Mouse (Mus musculus) large intestine, adult 2 months (tissue): Measurements from ENCODE around the gene Atxn1. TPM values are rescaled to one million over a fixed set of nuclear protein-coding genes. Genes with fewer than 3 reads are reported as not detected.

Source experiments
- DNase-seq: peaks from one replicate; pipeline ENCODE4 v3.0.0-alpha.2; 2012; ENCODE audit warnings: low read depth, low spot score
- WGBS: fragments of 180-500 bp; shearing (Covaris S2); methylation state at CpG from one replicate; pipeline ENCODE4 v1.1.7; 2018; 5-methylcytosine and 5-hydroxymethylcytosine counted together
- polyA plus RNA-seq: library from polyadenylated mRNA; depleted of rRNA; stranded (reverse); fragments of >200 nt; gene quantifications from 2 replicates; pipeline ENCODE4 v1.2.3, GENCODE M21; 2012

Atxn1 gene
- polyA plus RNA-seq, 1 experiment = 6.3 TPM

DNA sequence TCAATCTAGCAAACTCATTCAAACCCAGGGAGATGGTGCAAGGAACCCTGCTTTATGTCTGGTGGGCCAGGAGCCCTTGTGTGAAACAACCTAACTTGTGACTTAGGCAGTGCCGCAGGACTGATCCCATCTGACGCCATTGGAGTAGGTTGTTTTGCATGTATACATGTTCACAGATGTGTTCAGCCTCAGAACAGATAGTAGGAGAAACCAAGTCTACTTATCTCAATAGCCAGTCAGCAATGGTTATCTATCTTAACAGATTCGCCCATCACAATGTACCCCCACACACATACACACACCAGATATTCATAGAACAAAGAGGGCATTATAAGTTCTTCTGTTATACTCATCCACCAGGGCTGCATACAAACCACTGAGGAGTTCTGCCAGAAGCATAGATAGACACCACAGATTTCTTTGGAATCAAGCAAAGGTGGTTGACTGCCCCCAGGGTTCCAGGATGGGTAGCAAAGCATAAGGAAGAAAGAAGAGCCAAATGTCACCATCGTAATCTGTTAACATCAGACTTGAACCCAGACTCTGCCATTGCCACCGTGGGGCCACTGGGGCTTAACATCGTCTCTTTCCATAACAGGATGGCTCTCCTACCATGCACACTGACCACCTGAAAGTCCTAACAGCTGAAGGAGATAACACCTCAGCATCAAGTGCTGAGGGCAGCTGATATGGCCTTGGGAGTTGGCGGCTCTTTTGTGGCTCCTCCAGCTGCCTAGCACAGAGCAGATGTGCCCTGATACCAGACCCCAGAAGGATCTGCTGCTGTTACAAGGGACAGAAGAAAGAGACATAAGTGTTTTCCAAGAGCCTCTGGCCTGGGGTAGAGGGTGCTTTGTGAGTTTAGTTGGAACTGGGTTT, 115.4 kb downstream of the Atxn1 start:
- WGBS = 97% methylated on average over 7 of the region's 7 CpGs

DNA sequence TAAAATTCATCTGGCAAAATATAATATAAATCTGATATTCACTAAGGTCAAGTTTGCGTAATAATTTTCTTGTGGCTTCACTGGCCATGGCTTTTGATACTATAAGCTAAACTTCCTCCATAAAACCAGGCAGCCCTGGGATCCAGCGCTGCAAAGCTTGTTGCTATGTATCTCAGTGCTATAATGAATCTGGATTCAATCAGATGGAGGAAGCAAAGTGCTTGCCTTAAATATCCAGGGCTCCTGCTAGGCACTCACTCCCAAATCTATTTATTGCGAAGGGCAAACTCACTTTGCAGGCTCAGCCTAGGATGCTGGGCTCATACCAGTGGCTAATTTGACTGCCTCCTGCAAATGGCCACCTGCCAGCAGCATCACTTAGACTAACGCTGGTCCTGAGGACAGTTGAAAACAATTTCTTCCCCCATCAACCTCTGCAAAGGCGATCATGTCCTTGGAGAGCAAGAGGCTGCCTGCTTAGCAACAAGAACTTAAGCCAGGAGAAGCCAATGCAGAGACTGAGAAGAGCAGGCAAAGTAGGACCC, 122.2 kb downstream of the Atxn1 start:
- WGBS = 60% methylated on average over 5 of the region's 5 CpGs
- no peak for DNase-seq

More for the DNA sequence above, 115.4 kb downstream of the Atxn1 start:
- no peak for DNase-seq

DNA sequence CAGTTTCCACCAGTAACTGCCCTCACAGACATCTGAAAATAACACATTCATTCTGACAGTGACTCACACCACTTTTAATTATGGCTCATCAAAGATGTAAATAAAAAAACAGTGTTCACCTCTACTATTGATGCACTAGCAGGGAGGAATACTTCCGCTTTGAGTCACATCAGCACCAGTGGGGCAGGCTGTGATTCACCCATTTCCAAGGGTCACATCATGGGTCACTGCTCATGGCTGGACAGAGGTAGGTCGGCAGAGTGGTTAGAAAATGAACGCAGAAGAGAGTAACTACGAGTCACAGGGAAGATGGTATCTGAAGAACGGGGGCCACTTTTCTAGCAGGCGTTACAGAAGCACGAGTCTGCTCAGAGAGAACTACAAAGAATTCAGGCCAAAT, 124.9 kb downstream of the Atxn1 start:
- WGBS = 77% methylated on average over 7 of the region's 7 CpGs
- no peak for DNase-seq

DNA sequence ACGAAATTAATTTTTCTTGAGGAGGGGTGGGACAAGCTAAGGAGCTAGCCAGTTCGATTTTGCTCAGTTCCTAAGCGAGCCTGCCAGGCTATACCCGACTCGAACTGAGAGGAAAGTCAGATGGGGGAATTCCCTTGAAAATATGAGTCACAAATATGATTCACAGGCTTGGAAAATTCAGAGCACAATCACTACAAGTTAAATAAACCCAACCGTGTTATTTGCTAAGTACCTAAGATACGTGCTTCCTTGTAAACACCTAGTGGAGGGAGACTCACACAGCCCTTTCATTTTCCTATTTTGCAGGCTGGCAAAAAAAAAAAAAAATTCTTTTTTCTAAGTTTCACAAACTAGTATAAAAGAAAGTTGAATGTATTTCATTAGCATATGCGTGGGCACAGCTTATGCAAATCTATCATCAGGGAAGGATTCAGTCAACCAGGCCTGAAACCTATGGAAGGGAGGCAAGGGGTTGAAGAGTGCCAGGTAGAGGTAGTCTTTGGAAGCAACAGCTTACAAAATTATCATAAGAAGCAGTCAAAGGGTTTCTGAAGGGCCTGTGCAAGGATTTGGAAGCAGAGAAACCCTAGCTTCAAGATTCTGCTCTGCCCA, 127.1 kb downstream of the Atxn1 start:
- no peak for DNase-seq
- WGBS = 22% methylated on average over 8 of the region's 8 CpGs

DNA sequence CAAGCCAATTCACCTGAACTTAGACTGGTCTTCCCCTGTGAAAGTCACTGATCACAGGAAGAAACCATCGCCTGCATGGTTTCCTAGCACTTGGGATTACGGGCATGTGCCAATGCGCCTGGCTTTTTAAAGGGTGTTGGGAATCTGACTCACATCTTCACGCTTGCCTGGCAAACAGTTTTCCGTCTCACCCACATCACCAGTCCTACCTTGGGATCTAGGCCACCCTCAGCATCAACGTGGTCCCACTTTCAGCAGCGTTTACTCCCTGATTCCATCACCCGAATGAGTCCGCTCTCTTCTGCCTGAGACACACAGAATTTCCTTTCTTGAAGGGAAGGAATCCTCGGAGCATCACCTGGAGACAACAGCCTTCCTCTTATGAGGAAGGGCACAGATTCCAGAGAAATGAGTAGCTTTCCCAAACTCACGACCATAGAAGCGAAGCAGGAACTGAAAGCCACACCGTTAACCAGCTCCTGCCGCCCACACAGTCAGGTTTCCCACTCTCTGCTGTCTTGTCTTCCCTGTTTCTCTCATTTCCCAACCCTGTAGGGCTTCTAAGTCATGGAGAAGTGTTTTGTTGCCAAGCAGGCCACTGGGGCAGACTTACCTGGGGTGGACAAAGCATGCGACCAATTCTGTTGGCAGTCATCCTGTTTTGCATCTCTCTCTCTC, 128.3 kb downstream of the Atxn1 start:
- 94% methylated on average over 15 of the region's 15 CpGs for WGBS
- DNase-seq = no peak

DNA sequence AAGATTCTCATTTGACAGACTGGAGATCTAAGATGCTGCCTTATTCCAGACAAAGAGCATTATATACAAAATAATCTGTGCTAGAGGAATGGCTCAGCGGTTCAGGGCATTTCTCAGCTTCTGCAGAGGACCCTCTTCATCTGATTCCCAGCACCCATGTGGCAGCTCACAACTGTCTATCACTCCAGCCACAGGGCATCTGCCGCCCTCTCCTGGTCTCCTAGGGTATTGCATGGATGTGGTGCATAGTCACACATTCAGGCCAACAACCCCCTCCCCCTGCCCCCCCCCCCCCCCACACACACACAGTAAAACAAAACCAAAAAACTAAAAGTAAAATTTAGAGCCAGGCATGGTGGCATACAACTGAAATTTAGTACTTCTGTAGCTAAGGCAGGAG, 130.5 kb downstream of the Atxn1 start:
- DNase-seq = no peak
- WGBS = 98% methylated on average over 2 of the region's 2 CpGs

DNA sequence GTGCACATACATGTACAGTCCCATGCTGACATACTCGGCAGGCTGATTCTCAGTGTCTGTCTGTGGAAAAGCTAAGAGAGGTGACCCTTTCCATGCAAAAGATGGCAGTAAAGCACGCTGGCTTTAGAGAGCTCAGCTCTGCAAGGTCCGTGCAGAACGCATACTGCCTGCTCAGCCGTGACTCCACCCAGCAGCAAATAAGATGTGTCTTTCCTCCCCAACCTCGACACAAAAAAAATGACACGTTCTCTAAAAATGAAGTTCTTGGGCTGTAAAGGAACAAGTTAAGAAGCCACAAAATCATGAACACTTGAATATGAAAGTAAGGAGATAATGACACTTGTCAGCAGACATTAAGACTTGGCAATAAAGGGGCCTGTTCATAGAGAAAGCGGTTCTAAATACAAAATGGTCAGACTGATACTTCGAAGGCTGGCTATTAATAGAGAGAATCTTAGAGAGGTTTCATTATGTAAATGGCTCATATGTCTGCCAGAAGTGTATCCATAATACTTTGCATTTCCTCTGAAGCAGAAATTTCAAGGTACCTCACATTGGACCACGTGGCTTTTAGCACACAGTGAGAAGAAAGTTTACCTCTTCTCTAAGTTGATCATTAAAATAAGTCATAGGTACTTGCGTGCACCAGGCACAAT, 132.0 kb downstream of the Atxn1 start:
- DNase-seq = no peak
- WGBS = 85% methylated on average over 11 of the region's 11 CpGs

DNA sequence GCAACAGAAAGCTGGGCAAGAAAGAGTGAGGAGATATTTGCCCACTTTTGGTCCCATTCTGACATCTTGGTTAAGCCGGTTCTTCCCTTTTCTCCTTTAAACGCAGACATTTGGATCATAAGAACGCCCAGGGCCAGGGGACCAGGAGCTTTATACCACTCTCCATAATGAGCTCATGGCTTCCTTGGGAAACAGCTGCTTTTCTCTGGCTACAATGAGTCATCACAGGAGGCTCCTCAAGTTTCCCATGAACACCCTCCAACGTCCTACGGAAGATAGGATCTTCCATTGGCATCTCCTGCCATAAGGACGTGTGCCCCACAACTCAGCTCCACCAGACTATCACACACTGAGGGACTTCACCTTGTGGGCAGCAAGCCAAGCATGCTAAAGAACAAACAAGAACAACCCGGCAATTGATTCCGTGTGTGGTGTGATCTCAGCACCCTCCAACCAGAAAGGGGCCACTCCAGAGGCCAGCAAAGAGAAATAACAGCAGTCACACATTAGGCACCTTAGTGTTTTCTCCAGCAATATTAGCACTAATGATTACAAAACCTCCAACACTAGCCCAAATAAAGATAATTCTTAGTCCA, 135.4 kb downstream of the Atxn1 start:
- 47% methylated on average over 8 of the region's 8 CpGs for WGBS
- DNase-seq = no peak

DNA sequence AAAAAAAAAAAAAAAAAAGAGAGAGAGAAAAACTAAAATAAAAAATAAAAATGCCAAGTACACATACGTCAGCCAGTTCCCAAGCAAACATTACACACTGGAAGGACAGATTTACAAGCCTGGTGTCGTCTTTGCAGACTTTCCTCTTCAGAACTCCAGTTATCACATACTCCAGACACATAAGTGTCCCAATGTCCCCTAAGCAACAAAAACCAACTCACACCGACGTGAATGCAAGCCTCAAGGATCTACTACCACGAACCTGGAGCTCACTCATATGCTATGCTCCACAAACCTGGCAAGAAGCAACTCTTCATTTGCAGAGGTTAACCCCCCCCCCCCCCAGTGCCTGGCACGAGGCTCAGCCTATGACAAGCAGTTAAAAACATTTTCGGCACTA, 136.8 kb downstream of the Atxn1 start:
- WGBS = 49% methylated on average over 7 of the region's 7 CpGs
- DNase-seq = no peak

DNA sequence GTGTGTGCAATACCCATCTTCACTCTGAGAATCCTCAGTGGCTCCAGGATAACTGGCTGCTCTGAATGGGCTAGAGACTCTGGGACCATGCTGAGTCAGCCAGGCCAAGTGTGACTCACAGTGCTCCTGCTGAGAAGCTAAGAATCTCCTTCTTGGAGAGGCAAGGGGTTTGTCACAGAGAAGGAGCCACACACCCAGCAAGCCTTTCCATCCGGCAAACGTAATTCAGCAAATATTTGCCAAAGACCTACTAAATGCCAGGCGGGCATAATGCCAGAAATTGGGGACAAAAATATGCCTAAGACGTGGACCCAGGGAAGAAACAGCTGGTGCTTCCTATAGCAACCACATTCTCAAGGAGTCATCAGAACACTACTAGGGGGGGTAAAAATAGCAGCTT, 137.2 kb downstream of the Atxn1 start:
- DNase-seq = no peak
- 10% methylated on average over 4 of the region's 4 CpGs for WGBS

DNA sequence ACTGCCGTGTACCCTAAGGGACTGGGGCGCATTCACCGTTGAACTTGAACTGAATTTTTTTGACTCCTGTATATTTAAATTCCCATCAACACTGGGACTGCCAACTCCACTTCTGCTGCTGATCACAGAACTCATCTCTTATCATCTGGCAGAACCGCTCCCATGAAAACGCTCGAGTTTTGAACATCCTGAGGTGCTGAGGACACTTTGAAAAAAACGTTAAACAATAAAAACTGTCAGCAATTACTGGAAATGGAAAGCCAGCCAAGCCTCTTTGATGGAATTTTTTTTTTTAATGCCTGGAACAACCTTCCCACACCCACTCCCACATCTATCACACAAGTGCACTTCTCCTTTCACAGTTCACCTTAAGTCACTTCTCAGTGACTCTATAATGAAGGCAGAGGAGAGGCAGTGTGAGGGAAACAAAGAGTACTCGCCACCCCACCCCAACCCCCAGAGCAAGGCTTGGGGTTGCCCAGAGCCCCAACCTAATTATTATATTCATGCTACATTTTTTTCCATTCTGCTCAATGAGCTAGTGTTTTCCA, 137.7 kb downstream of the Atxn1 start:
- 55% methylated on average over 8 of the region's 8 CpGs for whole genome bisulfite sequencing
- no peak for DNase-seq

DNA sequence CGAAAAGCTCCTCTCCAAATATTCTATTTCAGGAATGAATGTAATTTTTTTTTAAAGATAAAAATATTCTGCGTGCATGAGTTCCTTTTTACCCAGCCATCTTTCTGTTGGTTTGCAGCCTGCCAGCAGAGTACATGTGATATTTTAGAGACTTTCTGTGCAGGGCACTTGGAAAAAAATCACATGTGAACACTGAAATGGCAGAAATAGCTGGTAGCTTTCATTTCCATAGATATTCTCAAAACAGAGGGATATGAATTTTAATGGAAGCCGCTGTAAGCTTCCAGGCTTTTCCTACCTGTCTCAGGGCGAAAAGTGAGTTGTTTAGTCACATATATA, 142.3 kb downstream of the Atxn1 start:
- WGBS = 94% methylated on average over 4 of the region's 4 CpGs
- DNase-seq = no peak

DNA sequence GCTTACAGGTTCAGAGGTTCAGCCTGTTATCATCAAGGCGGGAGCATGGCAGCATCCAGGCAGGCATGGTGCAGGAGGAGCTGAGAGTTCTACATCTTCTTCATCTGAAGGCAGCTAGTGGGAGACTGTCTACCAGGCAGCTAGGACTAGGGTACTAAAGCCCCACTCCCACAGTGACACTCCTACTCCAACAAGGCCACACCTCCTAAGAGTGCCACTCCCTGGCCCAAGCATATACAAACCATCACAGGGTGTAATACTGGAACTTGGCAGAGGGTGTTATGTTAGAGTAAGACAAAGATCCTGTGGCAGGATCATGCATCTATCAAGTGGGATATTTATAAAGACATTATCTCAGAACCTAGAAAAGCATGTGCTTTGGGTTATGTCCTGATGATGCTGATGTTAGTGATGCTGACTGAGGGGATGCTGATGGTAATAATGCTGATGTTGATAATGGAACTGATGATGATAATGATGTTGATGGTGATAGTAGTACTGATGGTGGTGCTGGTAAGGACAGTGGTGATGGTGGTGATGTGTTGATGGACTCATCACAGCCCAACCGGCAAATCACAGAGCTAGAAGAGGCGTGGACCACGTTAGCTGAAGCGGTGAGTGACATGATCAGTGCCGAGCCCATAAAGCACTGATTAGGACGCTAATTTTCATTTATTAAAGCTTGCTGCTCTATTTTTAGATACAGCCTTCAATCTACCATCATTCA, 142.9 kb downstream of the Atxn1 start:
- DNase-seq = no peak
- 97% methylated on average over 7 of the region's 7 CpGs for WGBS

DNA sequence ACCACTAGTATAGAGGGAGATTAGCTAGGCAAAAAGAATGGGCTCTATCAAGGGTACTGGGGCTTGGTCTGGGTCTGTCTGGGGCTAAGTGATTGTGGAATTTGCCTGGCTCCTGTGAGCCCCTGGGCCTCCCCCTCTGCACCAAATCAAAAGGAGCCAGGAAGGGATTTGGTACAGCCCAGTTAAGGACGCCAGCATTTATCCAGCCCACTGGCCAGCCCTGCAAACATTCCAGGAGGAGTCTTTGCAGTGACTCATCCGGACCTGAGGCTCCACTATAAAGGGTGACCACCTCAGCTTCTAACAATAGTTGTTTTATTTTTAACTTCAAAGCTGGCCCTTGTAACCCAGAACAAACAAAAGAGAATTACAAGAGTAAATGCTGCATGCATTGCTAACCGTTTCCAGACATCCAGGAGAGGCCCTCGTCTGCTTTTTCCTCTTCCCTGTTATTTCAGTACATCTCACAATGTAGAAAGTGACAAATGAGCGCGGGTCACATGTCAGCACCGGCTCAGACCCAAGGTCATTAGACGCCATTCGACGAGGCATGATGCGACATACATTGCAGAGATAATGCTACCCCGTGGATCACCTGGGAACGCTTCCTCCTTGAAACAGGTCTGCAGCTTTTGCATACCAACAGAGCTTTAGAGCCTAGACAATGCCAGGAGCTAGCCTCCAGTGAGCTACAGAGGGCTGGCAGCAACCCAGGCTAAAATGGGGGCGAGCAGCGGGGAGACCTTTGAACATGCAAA, 144.2 kb downstream of the Atxn1 start:
- DNase-seq = no peak
- 25% methylated on average over 15 of the region's 15 CpGs for WGBS

DNA sequence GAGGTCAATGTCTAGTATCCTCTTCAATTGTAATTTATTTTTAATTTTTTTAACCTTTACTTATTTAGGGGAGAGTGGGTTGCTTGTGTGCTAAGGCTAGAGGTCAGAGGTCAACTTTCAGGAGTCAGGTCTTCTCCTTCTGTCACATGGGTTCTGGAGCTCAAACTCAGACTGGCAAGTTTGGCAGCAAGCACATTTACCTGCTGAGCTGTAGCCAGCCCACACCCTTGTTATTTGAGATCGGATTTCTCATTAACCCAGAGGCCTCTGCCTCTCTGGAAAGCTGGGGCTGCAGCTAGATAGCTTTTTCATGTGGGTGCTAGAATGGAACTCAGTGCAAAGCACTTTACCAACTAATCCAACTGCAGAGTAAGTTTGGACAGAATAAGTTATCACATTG, 148.1 kb downstream of the Atxn1 start:
- 29% methylated on average over 1 of the region's 1 CpGs for WGBS
- no peak for DNase-seq

DNA sequence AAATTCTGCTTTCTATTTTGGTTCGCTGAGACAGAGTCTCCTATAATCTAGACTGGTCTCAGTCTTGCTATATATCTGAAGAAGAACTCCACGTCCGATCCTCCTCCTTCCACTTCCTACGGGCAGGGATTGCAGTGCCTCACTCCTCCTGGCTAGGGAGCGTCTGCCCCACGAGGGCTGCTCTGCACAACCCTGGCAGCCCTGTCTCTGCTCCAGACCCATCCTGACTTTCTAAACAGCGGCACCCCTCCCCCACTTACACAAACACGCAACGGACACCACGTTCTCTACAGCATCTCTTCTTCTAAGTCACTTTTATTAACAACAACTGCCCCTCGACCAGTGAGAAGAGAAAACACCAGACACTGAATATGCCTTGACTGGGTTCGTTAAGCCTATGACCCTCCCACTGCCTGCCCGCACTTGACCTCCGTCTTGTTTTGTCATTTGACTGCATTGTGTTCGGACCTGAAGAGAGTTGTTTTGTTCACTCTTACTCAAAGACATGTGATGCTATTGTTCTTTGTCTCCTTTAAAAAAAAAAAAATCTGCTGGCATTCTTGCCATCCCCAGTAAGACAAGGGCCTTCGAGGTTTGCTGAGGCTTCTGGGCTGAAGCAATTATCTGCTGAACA, 154.9 kb downstream of the Atxn1 start:
- 65% methylated on average over 16 of the region's 16 CpGs for WGBS
- DNase-seq = no peak

DNA sequence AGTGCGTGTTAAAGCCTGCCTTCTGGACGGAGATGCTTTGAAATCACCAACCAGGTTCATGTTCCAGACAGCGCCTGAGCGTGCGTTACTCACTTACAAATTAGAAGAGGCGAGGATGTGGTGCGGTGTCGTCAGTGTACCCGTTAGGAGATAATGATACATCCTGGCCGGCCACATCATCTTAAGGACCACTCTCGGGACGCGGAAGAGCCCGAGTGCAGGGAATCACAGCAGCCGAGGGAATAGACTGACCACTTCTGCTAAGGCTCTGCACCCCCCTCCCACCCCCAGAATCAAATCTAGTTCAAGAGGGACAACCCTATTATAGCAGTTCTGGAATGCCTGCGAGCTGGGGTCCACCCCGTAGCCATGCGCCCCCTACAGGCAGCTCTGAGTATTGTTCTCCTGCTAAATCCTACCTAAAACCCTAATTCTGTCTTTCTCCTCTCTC, 157.2 kb downstream of the Atxn1 start:
- DNase-seq = no peak
- 76% methylated on average over 18 of the region's 18 CpGs for WGBS
